Mouse (Mus musculus) kidney, adult 2 months (tissue): ENCODE measurements around the gene Mrtfb.

ENCODE experiments used
- CTCF ChIP-seq: fragments of 200-500 bp; conservative IDR thresholded peaks from 2 replicates; pipeline ENCODE4 v1.5.1; 2011; ENCODE audit warnings: low read depth, mild to moderate bottlenecking, control low read depth, low read length, moderate library complexity, mixed read lengths; ENCODE audit not compliant: insufficient read depth, insufficient read length
- POLR2A ChIP-seq: fragments of 200-500 bp; IDR thresholded peaks from one replicate; pipeline ENCODE4 v1.6.1; 2011; ENCODE audit warnings: low read depth, low read length, control low read depth

- TF ChIP-seq POLR2A (no peak), CTCF (no peak)
These were observed 41.6 kb downstream of the Mrtfb start for GRCm38 (mm10) chr16:13297860-13298259.
